Mouse (Mus musculus) yolk sac, embryonic 10.5 days (tissue): Measurements from ENCODE around the gene Fam107a.
A peak's percentile ranks its signal among the peaks of the same experiment; 100 is the strongest.

Experiments used
- DNase-seq: peaks from one replicate; pipeline ENCODE4 v3.0.0-alpha.2; 2017; ENCODE audit warnings: low spot score

Fam107a gene

GRCm38 (mm10) chr14:8317194-8318097, at the start of gene Fam107a:
Gene Fam107a (minus strand): TSS chr14:8318023.
- DNase-seq: no peak

- no peak for DNase-seq
Observed at GRCm38 (mm10) chr14:8367121-8367520, 49.3 kb upstream of the Fam107a start.

GRCm38 (mm10) chr14:8365833-8366232, 48.0 kb upstream of the Fam107a start:
- no peak for DNase-seq

DNA sequence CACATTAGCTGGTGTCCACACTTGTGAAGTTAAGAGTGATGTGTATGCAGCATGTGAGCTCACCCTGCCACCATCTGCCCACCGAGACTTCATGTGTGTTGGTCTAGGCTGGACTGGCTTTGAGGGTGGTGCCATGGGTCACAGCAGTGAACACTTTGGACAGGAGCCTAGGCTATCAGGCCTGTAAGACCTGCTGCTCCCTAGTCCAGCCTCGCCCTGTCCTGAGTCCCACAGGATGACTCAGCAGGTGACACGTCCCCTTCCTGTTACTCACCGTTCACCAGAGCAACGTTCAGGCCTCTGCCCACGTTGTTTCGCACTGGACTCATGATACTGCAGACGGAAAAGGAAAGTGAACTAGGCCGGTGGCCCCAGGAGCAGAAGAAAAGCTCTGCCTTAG, 39.0 kb upstream of the Fam107a start:
- no peak for DNase-seq

GRCm38 (mm10) chr14:8355999-8356501, 38.2 kb upstream of the Fam107a start:
- DNase-seq: peak; percentile 85

GRCm38 (mm10) chr14:8348927-8349326, 31.1 kb upstream of the Fam107a start:
- no peak for DNase-seq

DNA sequence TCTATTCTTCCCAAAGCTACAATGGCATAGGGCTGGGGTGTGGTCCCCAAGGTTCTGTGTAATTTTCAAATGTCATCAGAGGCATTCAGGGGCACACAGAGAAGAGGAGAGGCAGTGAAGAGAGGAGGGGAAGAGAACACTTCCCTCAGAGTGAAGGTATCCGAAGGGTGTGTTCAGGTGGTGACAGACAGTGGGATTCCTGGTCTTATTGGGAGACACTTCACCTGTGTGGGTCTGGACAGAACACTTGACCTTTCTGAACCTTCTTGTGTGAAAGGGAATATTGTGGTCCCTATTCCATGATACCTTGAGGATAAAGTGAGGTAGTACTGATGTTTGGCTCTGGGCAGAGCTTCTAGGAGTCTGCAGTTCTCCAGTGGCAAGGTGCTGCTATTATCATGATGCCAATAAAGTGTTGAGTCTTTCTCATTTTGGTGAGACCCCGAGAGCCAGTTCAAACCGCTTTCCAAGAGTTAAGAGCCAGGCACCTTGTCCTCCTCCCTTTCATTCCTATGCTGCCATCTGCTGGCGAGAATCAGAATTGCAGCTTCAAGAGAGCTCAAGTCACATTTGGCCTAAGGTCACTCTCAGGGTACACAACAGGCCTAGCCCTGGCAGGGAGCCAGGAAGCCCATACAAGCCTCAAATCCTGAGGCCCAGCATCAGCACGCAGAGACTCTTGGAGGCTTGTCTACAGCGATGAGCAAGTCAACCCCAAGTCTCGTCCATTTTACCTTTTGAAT, 28.6 kb upstream of the Fam107a start:
- DNase-seq: peak; percentile 81

DNA sequence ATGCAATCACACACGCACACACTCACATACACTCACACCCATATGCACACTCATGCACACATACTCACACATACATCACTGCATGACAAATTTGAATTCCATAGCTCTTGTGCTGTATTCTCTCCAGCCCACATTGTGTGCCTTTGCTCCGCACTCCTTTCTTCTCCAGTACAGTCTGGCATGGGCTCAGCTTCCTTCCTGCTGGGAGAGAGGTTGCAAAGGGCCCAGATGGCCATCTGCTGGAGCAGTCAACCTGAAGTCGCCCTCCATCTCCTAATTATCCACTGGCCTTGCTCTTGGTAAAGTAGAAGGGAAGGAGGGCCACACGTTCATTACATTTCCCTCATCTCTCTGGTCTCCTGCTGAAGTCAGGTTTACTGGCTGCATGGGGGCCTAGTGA, 27.7 kb upstream of the Fam107a start:
- no peak for DNase-seq

DNA sequence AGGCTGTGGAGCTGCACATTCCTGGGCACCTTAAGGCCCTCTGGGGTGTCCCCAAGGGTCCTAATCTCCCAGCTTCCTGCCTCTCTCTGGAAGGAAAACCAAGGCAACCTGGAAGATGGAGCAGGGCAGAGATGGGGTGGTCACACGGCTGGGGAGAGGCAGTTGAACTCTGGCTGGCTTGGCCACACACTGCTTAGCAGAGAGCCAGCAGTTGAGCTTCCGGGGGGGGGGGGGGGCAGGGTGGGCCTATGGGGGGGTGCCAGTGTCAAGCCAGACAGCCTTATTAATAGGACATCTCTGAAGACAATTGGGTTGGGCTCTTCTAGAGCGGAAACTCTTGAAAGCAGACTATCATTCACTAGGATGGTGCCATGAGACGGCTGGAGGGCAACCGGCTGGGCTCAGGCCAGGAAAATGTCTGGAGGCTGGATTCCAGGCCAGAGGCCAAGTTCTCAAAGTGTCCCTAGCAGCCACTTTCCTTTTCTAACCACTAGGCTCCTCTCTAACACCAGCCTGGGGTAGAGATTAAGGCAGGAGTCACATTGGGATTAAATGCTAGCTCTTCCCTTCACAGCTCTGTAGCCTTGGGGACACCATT, 24.8 kb upstream of the Fam107a start:
- DNase-seq: no peak

- no peak for DNase-seq
Observed at GRCm38 (mm10) chr14:8340226-8340625, 22.4 kb upstream of the Fam107a start.

- DNase-seq: peak; percentile 15
Observed at GRCm38 (mm10) chr14:8335947-8336346, 18.1 kb upstream of the Fam107a start.

- DNase-seq: no peak
Observed at GRCm38 (mm10) chr14:8334511-8334910, 16.7 kb upstream of the Fam107a start.

DNA sequence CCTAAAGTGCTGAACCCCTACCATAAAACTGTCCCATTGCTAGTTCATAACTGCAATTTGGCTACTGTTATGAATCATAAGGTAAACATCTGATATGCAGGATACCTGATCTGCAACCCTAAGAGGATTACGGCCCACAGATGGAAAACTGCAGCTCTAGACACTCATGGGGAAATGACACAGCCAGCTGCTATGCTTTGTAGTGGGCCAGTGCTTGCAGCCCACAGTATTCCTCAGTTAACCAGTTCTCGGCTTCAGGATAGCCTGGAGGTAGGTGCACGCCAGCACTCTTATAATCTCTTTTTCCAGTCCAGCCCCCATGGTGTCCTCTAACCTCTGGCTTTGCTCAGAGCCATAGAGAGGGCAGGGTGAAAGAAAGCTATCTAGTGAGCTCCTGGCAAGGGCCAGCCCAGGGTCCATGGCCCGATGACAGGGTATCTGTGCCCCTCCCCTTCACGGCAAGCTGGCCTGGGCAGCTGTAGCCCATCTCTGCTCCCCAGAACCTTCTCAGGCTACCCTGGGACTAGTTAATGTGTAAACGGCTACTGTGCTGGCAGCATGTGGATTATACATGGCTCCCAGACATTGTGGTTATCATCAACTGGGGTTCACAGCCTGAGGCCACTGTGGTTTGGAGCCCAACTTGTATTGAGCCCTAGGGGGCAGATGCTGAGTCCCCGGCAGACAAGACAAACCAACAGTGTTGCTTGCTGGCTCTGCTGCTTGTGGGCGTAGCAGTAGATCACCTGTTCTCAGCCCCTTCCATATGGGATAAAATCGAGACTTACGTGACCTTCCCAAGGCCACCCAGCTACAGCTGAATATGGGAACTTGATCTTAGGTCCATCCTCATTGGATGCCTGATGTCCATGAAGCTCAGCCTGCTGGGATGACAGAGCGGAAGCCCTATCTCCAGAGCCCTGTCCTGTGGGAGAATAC, 14.8 kb upstream of the Fam107a start:
- no peak for DNase-seq

DNA sequence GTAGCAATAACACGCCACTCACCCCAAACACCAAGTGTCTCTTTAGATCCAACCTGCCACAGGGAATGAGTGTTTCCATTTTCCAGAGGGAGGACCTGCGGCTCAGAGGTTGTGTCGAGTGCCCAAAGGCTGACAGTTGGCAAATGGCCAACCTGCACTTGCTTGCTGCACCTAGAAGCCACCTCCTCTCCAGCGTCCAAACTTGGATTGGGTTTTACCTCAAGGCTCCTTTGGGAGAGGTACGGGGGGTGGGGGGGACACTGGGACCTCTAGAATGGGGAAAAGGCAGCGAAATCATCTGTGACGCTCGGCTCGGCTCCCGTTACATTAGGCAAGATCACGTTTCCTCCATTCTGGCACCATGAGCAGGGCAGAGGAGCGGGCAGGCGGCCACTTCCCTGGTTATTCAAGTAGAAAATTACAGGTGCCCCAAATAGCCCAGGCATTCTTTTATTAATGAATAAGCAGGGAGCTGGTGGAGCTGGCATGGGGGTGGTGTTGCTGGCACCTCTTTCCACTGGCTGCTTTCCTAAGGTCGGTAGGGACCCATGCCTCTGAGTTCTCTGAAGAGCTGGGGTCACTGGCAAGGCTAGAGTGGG, 13.6 kb upstream of the Fam107a start:
- no peak for DNase-seq

GRCm38 (mm10) chr14:8330390-8330789, 12.6 kb upstream of the Fam107a start:
- DNase-seq: no peak

DNA sequence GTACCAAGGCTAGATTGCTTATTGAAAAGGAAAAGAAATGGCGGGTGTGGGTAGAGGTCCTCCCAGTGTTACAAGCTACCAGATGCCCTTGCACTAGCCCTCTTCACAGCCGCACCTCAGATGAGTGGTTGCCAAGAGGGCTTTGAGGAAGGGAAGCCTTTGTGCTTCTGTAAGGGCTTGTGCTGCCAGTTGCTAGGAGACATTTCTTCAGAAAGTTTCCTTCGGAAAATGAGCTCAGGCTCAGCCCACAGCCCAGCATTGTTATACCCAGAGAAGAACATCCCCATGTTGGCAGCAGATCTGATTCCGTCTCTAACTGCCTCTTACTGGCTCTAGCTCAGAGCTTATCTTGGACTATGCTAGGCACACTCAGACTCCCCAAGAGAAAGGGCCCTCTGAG, 11.7 kb upstream of the Fam107a start:
- no peak for DNase-seq

DNA sequence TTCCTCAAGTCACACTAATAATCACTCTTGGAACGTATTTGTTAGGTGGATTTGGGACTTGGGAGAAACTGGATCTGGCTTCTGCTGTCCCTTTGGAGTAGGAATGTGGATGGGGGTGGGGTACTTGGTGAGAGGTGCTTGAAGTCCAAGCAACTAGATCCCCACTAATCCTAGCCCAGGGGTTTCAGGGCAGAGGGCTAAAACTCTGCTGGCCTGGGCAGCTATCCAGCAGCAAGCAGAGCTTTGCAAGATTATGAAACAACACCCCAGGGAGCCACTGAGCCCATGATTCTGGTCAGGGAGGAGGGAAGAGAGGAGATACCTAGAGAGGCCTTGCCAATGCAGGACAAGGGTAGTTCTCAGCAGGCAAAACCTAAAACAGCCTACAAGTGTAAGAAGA, 9.5 kb upstream of the Fam107a start:
- peak; percentile 7 for DNase-seq

- DNase-seq: peak; percentile 12
Observed at GRCm38 (mm10) chr14:8326961-8327360, 9.1 kb upstream of the Fam107a start.

- DNase-seq: no peak
Observed at GRCm38 (mm10) chr14:8325746-8326145, 7.9 kb upstream of the Fam107a start.

GRCm38 (mm10) chr14:8320528-8320927, 2.7 kb upstream of the Fam107a start:
- no peak for DNase-seq
